Mouse (Mus musculus) ES-E14 (cell line): Measurements from ENCODE around the gene Rad50.

Experiments used
- HCFC1 ChIP-seq: IDR thresholded peaks from 2 replicates; pipeline ENCODE4 v1.6.1; 2012; ENCODE audit warnings: low read length, inconsistent platforms, borderline replicate concordance; ENCODE audit not compliant: insufficient read depth
- MAFK ChIP-seq: IDR thresholded peaks from 2 replicates; pipeline ENCODE4 v1.6.1; 2014; ENCODE audit warnings: mild to moderate bottlenecking, low read depth, low read length, inconsistent platforms; ENCODE audit not compliant: insufficient read depth

GRCm38 (mm10) chr11:53720715-53721114, 13.6 kb upstream of the Rad50 start, which contains the start of gene Il5:
- TF ChIP-seq HCFC1 (no peak), MAFK (no peak)
